Mouse (Mus musculus) layer of hippocampus, postnatal 36 days (tissue): ENCODE measurements around the gene Aoc2. TPM values are rescaled to one million over a fixed set of nuclear protein-coding genes. Genes with fewer than 3 reads are reported as not detected.

Experiments
- DNase-seq, 2 experiments: peaks; one replicate each; pipeline ENCODE4 v3.0.0; 2022
- total RNA-seq, 2 experiments: library from RNA; stranded (reverse); gene quantifications; 2 replicates each; pipeline ENCODE4 v1.2.3; 2021

Aoc2 gene
- 1 to 10 TPM; 8.4 to 9.7 TPM for total RNA-seq

- no peak for DNase-seq
Measured at GRCm38 (mm10) chr11:101324763-101325162, at the start of gene Aoc2. Gene Aoc2 (plus strand): TSS chr11:101325063.

GRCm38 (mm10) chr11:101275309-101275708 is 49.6 kb upstream of the Aoc2 start:
- DNase-seq = no peak

GRCm38 (mm10) chr11:101276319-101277070 is 48.4 kb upstream of the Aoc2 start:
- DNase-seq = no peak

- peak in 1 of 2 experiments; percentile 30 for DNase-seq
Measured at GRCm38 (mm10) chr11:101277381-101278222, 47.3 kb upstream of the Aoc2 start.

DNA sequence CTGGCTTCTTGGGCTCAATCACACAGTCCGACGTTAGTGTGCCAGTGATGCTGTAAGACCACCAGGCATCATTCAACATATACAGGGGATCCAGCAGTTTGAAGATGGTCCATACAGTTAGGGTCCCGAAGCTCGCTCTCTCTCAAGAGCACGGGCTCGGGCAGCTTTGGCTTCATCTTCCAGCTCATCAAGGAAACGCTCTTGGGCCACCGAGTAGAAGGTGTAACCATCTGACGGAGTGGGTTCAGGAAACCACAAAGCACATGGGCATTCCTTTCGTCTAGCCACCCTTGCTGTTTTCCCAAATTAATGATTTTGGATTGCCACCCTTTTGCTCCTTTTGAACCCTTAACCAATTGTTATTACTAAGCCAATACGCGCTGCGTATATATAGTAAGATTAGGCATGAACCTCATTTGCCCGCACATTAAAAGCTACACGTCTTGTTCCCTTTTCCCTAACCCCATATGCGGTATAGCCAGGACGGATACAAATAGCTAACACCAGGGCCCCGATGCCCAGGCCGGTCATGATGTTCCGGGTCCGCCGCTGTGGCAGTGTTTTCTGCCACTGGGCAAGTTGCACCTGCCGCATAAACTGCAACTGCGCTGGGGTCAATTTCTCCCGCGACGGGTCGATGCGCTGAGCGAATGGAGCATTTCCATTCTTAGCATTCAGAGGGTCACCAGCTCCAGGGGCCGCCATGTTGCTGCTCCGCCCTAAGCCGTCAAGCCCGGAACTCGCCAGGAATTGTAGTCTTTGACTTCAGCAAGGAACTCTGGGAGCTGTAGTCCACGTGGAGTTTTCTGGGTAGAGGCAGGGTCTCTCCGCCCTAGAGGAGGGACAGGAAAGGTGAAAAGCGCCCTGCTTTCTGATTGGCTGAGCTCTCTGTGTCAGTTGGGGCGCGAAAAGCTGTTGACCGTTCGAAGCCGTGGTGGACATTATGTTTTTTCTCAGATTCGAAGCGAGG is 46.4 kb upstream of the Aoc2 start, which contains the start of the genes Cntd1 and Coa3:
TSS of gene Cntd1 (plus strand) at position 790 of the 970 bp plus-strand sequence.
TSS of gene Coa3 (minus strand) at position 892 of the 970 bp plus-strand sequence.
- peak; percentile 81 to 84 for DNase-seq

GRCm38 (mm10) chr11:101279193-101279569 is 45.7 kb upstream of the Aoc2 start:
- no peak for DNase-seq

DNA sequence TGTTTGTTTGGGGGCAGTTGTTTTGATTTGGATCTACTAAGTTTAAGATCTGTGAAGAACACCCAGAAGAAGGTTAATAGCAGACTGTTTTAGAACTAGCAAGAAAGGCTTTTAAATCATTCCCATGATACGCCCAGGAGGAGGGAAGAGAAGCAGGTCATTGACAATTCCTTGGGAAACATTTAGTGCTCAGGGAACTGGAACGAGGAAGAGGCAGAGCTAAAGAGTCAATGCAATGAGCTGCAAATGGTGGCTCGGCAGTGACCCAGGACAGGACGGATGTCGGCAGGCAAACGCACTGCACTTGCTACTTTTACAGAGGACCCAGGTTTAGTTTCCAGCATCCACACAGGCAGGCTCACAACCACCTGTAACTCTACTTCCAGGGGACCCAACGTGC is 44.0 kb upstream of the Aoc2 start:
- DNase-seq = no peak

- DNase-seq = no peak
Measured at GRCm38 (mm10) chr11:101282896-101283295, 42.0 kb upstream of the Aoc2 start.

DNA sequence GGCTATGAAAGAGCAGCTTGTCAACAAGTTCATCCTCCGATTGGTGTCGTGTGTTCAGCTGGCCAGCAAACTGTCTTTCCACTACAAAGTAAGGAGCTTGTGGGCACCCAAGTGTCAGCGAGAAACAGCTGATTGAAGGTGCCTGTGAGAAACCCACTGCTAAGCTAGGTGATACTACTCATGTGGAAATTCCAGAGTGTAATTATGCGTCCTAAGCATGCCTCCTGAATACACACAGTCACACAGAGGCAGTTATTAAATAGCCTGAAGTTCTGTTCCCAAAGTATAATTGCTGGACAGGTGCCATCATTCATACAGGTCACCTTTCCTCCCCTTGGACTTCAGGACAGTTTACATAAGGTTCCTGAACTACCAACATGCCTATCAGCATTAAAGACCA is 41.1 kb upstream of the Aoc2 start:
- DNase-seq = no peak

DNA sequence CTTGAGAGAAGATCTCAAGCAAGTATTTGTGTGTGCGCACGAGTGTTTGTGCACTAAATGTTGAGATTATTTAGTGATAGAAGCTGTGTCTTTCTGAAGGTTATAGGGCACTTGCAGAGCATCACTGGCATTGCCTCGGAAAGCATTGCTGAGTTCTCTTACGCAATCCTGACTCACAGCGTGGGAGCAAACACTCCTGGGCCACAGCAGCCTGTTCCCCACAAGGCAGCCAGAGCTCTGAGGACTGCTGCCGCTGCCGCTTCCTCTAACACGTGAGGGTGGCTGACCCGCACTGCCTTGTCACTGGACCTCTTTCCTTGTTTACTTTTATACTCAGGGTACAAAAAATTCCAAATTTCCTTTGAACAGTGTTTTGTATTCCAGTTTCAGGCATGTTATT is 37.6 kb upstream of the Aoc2 start:
- no peak for DNase-seq

- no peak for DNase-seq
Measured at GRCm38 (mm10) chr11:101291231-101291630, 33.6 kb upstream of the Aoc2 start.

DNA sequence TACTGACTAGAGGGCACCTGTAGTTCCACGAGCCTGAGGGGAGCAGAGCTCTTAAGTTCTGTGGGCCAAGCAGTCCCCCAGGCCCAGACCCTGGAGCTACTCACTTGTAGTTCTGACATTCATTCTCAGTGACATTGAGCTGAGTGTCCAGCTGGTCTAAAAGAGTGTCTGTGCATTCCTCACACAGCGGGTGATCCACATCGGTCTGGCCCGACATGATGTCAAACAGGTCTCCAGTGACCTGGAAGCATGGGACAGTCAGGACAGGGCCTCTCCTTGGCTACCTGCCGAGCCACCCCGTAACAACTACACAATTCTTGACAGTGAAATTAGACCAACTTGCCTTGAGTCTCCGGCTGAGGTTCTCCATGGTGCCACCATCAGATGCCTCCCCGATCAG is 29.7 kb upstream of the Aoc2 start:
- DNase-seq = no peak

GRCm38 (mm10) chr11:101300881-101301280 is 24.0 kb upstream of the Aoc2 start:
- DNase-seq = no peak

DNA sequence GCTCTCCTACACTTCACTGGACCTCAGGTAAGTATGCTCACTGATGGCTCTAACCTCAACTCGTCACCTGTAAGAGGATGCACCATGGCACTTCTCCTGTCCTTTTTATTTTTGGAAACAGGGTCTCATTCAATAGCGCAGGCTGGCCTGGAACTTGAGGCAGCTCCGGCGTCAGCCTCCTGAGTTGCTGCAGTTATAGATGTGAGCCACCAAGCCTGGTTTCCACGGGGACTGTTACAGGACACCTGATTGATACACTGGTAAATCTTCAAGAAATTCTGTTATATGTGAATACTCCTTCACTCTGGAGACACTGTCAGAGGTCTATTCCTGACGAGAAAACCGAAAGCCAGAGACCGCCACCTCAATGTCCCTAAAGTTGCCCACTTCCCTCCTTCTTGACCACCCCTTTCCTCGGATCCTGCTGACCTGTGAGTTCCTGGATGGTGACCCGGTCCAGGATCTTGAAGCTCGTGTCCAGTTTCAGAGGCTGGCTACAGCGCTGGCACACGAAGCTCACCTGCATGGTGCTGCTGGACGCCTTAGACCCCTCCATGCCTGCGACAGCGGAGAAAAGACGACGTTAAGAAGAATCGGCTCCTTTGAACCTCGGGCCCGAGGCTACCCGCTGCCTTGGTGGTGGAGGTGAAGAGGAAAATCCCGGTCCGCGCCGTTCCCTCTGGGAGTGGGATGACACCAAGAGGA is 23.4 kb upstream of the Aoc2 start:
- DNase-seq = no peak

DNA sequence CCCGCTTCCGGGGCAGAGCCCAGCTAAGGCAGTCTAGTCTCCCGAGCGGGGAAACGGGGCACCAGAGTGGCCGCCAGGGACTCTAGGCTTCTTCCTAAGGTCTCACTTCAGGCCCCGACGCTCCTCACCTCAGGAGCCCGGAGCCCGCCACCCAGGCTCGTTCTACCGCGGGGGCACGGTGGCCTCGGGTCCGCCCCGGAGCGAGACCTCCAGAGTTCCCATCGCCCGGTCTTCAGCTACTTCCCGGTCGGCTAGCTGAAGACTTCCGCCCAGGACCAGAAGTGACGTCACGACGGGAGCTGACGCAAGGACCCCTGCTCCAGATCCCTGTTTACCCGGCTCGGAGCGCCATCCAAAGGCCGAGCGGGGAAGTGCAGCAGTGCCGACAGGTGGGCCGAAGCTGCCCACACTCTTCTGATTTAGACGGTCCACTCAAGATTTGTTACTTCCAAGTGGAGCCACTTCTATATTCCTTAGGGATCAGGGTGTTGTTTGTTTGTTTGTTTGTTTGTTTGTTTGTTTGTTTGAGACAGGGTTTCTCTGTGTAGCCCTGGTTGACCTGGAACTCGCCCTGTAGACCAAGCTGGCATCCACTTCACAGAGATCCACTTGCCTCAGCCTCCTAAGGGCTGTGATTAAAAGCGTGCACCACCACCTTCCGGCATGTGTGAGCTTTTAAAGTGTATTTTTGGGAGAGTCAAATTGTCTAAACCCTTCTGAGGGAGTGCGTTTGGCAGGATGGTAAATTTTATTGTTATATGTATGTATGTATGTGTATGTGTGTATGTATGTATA is 22.7 kb upstream of the Aoc2 start, which contains the start of gene Becn1:
TSS of gene Becn1 (minus strand) at position 283 of the 795 bp plus-strand sequence.
- peak; percentile 95 to 96 for DNase-seq

- DNase-seq = no peak
Measured at GRCm38 (mm10) chr11:101307744-101308143, 17.1 kb upstream of the Aoc2 start.

DNA sequence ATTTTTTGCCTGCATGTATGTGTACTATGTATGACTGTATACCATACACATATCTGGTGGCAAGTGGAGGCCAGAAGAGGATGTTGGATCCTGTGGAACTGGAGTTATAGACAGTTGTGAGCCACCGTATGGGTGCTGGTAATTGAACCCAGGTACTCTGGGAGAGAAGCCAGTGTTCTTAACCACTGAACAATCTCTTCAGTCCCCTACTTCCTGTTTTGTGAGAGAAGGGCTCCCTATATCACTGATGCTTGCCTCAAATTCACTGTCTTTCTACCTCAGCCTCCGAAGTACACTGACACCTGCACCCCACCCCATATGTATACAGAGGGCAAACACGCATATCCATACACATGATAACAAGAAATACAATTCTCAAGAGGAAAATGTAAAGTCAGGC is 13.8 kb upstream of the Aoc2 start:
- no peak for DNase-seq

GRCm38 (mm10) chr11:101312150-101312549 is 12.7 kb upstream of the Aoc2 start:
- DNase-seq = no peak

DNA sequence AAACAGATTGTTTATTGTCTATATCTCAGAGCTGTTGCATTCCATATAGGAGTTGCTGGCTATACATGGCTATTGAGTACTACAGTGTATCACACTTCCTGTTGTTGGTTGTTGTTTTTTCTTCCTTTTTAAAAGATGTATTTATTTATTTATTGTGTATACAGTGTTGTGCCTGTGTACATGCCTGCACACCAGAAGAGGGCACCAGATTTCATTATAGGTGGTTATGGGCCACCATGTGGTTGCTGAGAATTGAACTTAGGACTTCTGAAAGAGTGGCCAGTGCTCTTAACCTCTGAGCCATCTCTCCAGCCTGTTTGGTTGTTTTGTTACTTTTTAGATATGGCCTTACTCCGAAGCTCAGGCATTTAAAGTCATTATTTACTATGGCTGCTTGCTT is 10.3 kb upstream of the Aoc2 start:
- DNase-seq = no peak

GRCm38 (mm10) chr11:101315082-101315650 is 9.7 kb upstream of the Aoc2 start:
- no peak for DNase-seq
